Mouse (Mus musculus) limb, embryonic 15.5 days (tissue): ENCODE data around the gene Stard13. TPM values are rescaled to one million over a fixed set of nuclear protein-coding genes. Genes with fewer than 3 reads are reported as not detected.

ENCODE experiments used
- ATAC-seq: fragments of 200-750 bp; cut with Nextera tagmentation; 2 replicates; pipeline ENCODE4 v1.8.0; 2017; ENCODE audit warnings: low read depth, moderate TSS enrichment; ENCODE audit not compliant: insufficient number of reproducible peaks, low FRiP score, low TSS enrichment
- H3K27ac ChIP-seq: fragments of 300-500 bp; sonication (generic); 2 replicates; pipeline ENCODE4 v1.5.1; 2015; ENCODE audit warnings: moderate library complexity, mild to moderate bottlenecking, inconsistent platforms
- H3K27me3 ChIP-seq: fragments of 300-500 bp; sonication (generic); 2 replicates; pipeline ENCODE4 v1.6.1; 2015; ENCODE audit warnings: inconsistent platforms
- H3K36me3 ChIP-seq: fragments of 300-500 bp; sonication (generic); 2 replicates; pipeline ENCODE4 v1.6.1; 2015; ENCODE audit warnings: inconsistent platforms
- H3K4me1 ChIP-seq: fragments of 300-500 bp; sonication (generic); 2 replicates; pipeline ENCODE4 v1.6.1; 2015; ENCODE audit warnings: inconsistent platforms
- H3K4me2 ChIP-seq: fragments of 300-500 bp; sonication (generic); 2 replicates; pipeline ENCODE4 v1.6.1; 2015; ENCODE audit warnings: mild to moderate bottlenecking, inconsistent platforms
- H3K4me3 ChIP-seq: fragments of 300-500 bp; sonication (generic); 2 replicates; pipeline ENCODE4 v1.5.1; 2015; ENCODE audit warnings: mild to moderate bottlenecking, inconsistent platforms
- H3K9ac ChIP-seq: fragments of 300-500 bp; sonication (generic); 2 replicates; pipeline ENCODE4 v1.6.1; 2015; ENCODE audit warnings: inconsistent platforms
- H3K9me3 ChIP-seq: fragments of 300-500 bp; sonication (generic); 2 replicates; pipeline ENCODE4 v1.6.1; 2016; ENCODE audit warnings: inconsistent platforms
- WGBS: fragments of 180-500 bp; shearing (Covaris S2); methylation state at CpG from one replicate; pipeline ENCODE4 v1.1.7; 2015; 5-methylcytosine and 5-hydroxymethylcytosine counted together
- polyA plus RNA-seq: library from polyadenylated mRNA; unstranded; fragments of >200 nt; fragmentation: Nextera tagmentation; extraction: Ambion mirVana; gene quantifications from 2 replicates; pipeline ENCODE4 v1.2.1, GENCODE M21; 2015

The Stard13 gene
- polyA plus RNA-seq, 1 experiment from 2014 or later, result 11.2 TPM

- H3K9ac ChIP-seq, result no peak overlapping the region
- WGBS, result 72% methylated on average over 14 of the region's 14 CpGs
- no peak overlapping the region for H3K4me2 ChIP-seq
- no peaks in the 10 kb centered on the region for H3K9me3 ChIP-seq
- no peaks in the 10 kb centered on the region for H3K27me3 ChIP-seq
- no peak for ATAC-seq
- H3K4me3 ChIP-seq, result no peak overlapping the region
- H3K36me3 ChIP-seq, result no peaks in the 10 kb centered on the region
- H3K4me1 ChIP-seq, result peaks cover 34% of the 10 kb centered on the region
- no peak overlapping the region for H3K27ac ChIP-seq
Measured at GRCm38 (mm10) chr5:151020831-151021230, 212.8 kb downstream of the Stard13 start.

GRCm38 (mm10) chr5:151020031-151020820 is 213.4 kb downstream of the Stard13 start:
- H3K36me3 ChIP-seq, result no peaks in the 10 kb centered on the region
- 57% methylated on average over 13 of the region's 13 CpGs for WGBS
- no peak for ATAC-seq
- peaks cover 34% of the 10 kb centered on the region for H3K4me1 ChIP-seq
- no peak overlapping the region; the same call in 1 of the 2 replicates for H3K27ac ChIP-seq
- H3K4me3 ChIP-seq, result no peak overlapping the region
- H3K9me3 ChIP-seq, result no peaks in the 10 kb centered on the region
- no peak overlapping the region for H3K9ac ChIP-seq
- no peak overlapping the region for H3K4me2 ChIP-seq
- H3K27me3 ChIP-seq, result no peaks in the 10 kb centered on the region

GRCm38 (mm10) chr5:151018959-151019358 is 214.7 kb downstream of the Stard13 start:
- H3K36me3 ChIP-seq, result no peaks in the 10 kb centered on the region
- H3K27ac ChIP-seq, result no peak overlapping the region
- H3K9me3 ChIP-seq, result 0 out of 2 replicates have a peak, but pooled peaks cover 4% of the 10 kb centered on the region
- H3K27me3 ChIP-seq, result no peaks in the 10 kb centered on the region
- ATAC-seq, result no peak
- WGBS, result 42% methylated on average over 5 of the region's 5 CpGs
- no peak overlapping the region for H3K4me2 ChIP-seq
- H3K4me3 ChIP-seq, result no peak overlapping the region
- no peak overlapping the region for H3K9ac ChIP-seq
- peaks cover 34% of the 10 kb centered on the region for H3K4me1 ChIP-seq

DNA sequence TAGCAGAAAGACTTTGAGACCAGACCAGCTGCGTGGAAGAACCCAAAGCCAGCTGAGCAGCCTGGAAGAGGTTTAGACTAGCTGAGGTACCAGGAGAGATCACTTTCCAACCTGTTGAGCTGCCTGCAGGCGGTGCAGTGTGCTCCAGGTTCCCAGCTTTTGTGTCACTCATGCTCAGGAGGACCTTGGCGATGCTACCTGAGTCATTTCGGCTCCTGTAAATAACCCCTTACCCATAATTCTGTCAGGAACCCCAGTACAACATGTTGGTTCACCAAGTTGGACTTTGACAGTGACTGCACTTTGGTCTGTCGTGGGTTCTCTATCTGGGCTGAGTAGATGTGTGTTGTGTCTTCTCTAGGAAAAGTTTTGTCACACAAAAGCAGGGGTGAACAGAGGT is 215.2 kb downstream of the Stard13 start:
- Histone ChIP-seq H3K27me3 (no peaks in the 10 kb centered on the region), H3K9ac (no peak overlapping the region), H3K4me2 (no peak overlapping the region), H3K4me1 (peaks cover 29% of the 10 kb centered on the region), H3K27ac (no peak overlapping the region; the same call in 1 of the 2 replicates), H3K9me3 (0 out of 2 replicates have a peak, but pooled peaks cover 4% of the 10 kb centered on the region), H3K36me3 (no peaks in the 10 kb centered on the region), H3K4me3 (no peak overlapping the region)
- no peak for ATAC-seq
- 75% methylated on average over 5 of the region's 5 CpGs for WGBS

DNA sequence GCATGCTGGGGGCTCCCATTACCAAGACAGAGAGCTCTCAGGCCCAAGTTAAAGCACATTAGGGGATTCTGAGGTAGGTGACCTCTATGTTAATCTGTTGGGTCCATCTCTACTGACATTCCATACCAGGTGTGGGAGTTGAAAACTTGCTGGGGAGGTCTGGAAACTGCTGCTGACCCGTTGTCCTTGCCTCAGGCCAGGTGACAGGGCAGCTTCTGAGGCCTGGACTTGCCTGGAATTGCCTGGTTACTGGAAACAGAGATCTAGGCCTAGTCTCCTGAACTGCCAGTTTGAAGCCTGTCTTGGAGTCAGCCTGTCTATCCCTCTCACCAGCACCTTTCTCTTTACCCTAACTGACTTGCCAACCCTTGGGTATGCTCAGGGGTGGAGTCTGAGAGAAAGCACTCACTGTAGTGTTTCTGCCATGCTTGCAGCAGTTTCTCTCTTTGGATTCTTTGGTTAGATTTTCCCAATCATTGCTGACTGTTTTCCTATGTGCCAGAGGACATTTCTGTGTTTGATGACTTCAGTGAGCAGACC is 229.3 kb downstream of the Stard13 start:
- H3K4me3 ChIP-seq, result no peak overlapping the region

GRCm38 (mm10) chr5:151002051-151002450 is 231.6 kb downstream of the Stard13 start:
- Histone ChIP-seq H3K4me1 (no peaks in the 10 kb centered on the region), H3K27me3 (no peaks in the 10 kb centered on the region), H3K4me2 (no peak overlapping the region), H3K9ac (no peak overlapping the region), H3K9me3 (no peaks in the 10 kb centered on the region), H3K36me3 (no peaks in the 10 kb centered on the region), H3K27ac (no peak overlapping the region), H3K4me3 (no peak overlapping the region)
- 90% methylated on average over 4 of the region's 4 CpGs for WGBS
- ATAC-seq, result no peak

More for the DNA sequence above, 229.3 kb downstream of the Stard13 start:
- Histone ChIP-seq H3K4me1 (no peaks in the 10 kb centered on the region), H3K27me3 (no peaks in the 10 kb centered on the region), H3K4me2 (no peak overlapping the region), H3K36me3 (no peaks in the 10 kb centered on the region), H3K9me3 (no peaks in the 10 kb centered on the region), H3K9ac (no peak overlapping the region), H3K27ac (no peak overlapping the region)
- no peak for ATAC-seq
- WGBS, result 55% methylated on average over 1 of the region's 1 CpGs

- Histone ChIP-seq H3K4me3 (no peak overlapping the region), H3K36me3 (no peaks in the 10 kb centered on the region), H3K4me1 (no peaks in the 10 kb centered on the region), H3K9ac (no peak overlapping the region), H3K27ac (no peak overlapping the region), H3K27me3 (no peaks in the 10 kb centered on the region), H3K4me2 (no peak overlapping the region), H3K9me3 (no peaks in the 10 kb centered on the region)
- WGBS, result 92% methylated on average over 7 of the region's 7 CpGs
- ATAC-seq, result no peak
Measured at GRCm38 (mm10) chr5:151001111-151001510, 232.5 kb downstream of the Stard13 start.

DNA sequence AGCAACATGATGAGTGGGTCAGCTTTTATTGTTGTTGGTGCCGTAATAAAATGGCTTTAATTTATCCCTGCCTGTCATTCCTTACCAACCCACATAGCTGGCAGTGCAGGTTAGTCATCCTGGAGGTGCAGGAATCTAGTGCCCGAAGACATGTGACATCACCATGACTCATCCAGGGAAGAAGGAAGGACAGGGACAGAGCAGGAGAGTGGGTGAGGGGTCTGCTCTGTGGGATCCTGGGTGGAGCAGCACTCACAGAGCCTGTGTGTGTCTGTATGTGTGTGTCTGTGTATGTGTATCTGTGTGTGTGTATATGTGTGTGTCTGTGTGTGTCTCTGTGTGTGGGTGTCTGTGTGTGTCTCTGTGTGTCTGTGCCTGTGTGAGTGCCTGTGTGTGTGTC is 237.1 kb downstream of the Stard13 start:
- Histone ChIP-seq H3K27ac (no peak overlapping the region), H3K27me3 (no peaks in the 10 kb centered on the region), H3K4me2 (no peak overlapping the region), H3K9ac (no peak overlapping the region), H3K4me1 (no peaks in the 10 kb centered on the region), H3K9me3 (no peaks in the 10 kb centered on the region), H3K4me3 (no peak overlapping the region), H3K36me3 (no peaks in the 10 kb centered on the region)
- WGBS, result 65% methylated on average over 2 of the region's 2 CpGs
- no peak for ATAC-seq

GRCm38 (mm10) chr5:150994096-150994495 is 239.5 kb downstream of the Stard13 start:
- no peak overlapping the region for H3K4me2 ChIP-seq
- 90% methylated on average over 7 of the region's 7 CpGs for WGBS

More at GRCm38 (mm10) chr5:150994096-150994495, 239.5 kb downstream of the Stard13 start:
- H3K27ac ChIP-seq, result no peak overlapping the region
- no peak overlapping the region for H3K4me3 ChIP-seq
- H3K4me1 ChIP-seq, result no peaks in the 10 kb centered on the region
- ATAC-seq, result no peak
- no peaks in the 10 kb centered on the region for H3K36me3 ChIP-seq
- no peaks in the 10 kb centered on the region for H3K27me3 ChIP-seq
- H3K9me3 ChIP-seq, result no peaks in the 10 kb centered on the region
- H3K9ac ChIP-seq, result no peak overlapping the region

Other genes with a start within 250 kb of the Stard13 start
- not detected in 2 replicates for gene Gm42906, start 194.3 kb upstream of the Stard13 start, polyA plus RNA-seq